Mouse (Mus musculus): ENCODE measurements around the gene Gm10799. TPM values are rescaled to one million over a fixed set of nuclear protein-coding genes. Genes with fewer than 3 reads are reported as not detected.
"Not testable (repeated sequence)": the region's sequence is repeated elsewhere in the genome, so short reads cannot be mapped to it uniquely, and the experiment has no call there.

Gene Gm10799
- polyA plus RNA-seq, 1 experiment from 2014 or later: not detected

- H3K27me3 ChIP-seq (ENCODE audit: control insufficient read depth, insufficient read depth, low read length); H3K4me3 ChIP-seq (ENCODE audit: low read length); H3K9ac ChIP-seq (ENCODE audit: low read depth, low read length); H3K4me1 ChIP-seq (ENCODE audit: control insufficient read depth, insufficient read depth, low read length); ATAC-seq (ENCODE audit: low FRiP score, low TSS enrichment); H3K4me2 ChIP-seq (replicated peaks; ENCODE audit: low read depth, low read length); H3K9me3 ChIP-seq (ENCODE audit: control insufficient read depth, low read length); H3K36me3 ChIP-seq (ENCODE audit: control insufficient read depth, insufficient read depth, low read length); H3K27ac ChIP-seq (ENCODE audit: low read depth, low read length): not testable (repeated sequence)
Measured at GRCm38 (mm10) chr2:104084027-104084426, 15.7 kb upstream of the Gm10799 start.

GRCm38 (mm10) chr2:104082474-104082873, 14.1 kb upstream of the Gm10799 start:
- Histone ChIP-seq H3K4me2 (replicated peaks; ENCODE audit: low read depth, low read length) (no peak overlapping the region), H3K4me3 (ENCODE audit: low read length) (no peak overlapping the region), H3K9ac (ENCODE audit: low read depth, low read length) (no peak overlapping the region), H3K9me3 (ENCODE audit: control insufficient read depth, low read length) (no peaks in the 10 kb centered on the region), H3K4me1 (ENCODE audit: control insufficient read depth, insufficient read depth, low read length) (no peaks in the 10 kb centered on the region), H3K27me3 (ENCODE audit: control insufficient read depth, insufficient read depth, low read length) (no peaks in the 10 kb centered on the region), H3K36me3 (ENCODE audit: control insufficient read depth, insufficient read depth, low read length) (no peaks in the 10 kb centered on the region), H3K27ac (ENCODE audit: low read depth, low read length) (no peak overlapping the region)
- ATAC-seq (ENCODE audit: low FRiP score, low TSS enrichment): no peak

GRCm38 (mm10) chr2:104081436-104082050, 13.2 kb upstream of the Gm10799 start:
- not testable (repeated sequence) for H3K4me3 ChIP-seq (ENCODE audit: low read length); H3K9ac ChIP-seq (ENCODE audit: low read depth, low read length); H3K36me3 ChIP-seq (ENCODE audit: control insufficient read depth, insufficient read depth, low read length); H3K27ac ChIP-seq (ENCODE audit: low read depth, low read length); H3K9me3 ChIP-seq (ENCODE audit: control insufficient read depth, low read length); H3K27me3 ChIP-seq (ENCODE audit: control insufficient read depth, insufficient read depth, low read length); H3K4me2 ChIP-seq (replicated peaks; ENCODE audit: low read depth, low read length); H3K4me1 ChIP-seq (ENCODE audit: control insufficient read depth, insufficient read depth, low read length); ATAC-seq (ENCODE audit: low FRiP score, low TSS enrichment)
- no CpG with 5 or more reads among the region's 1 CpGs for WGBS

- not testable (repeated sequence) for H3K27me3 ChIP-seq (ENCODE audit: control insufficient read depth, insufficient read depth, low read length); H3K27ac ChIP-seq (ENCODE audit: low read depth, low read length); H3K4me3 ChIP-seq (ENCODE audit: low read length); H3K9ac ChIP-seq (ENCODE audit: low read depth, low read length); H3K9me3 ChIP-seq (ENCODE audit: control insufficient read depth, low read length); H3K36me3 ChIP-seq (ENCODE audit: control insufficient read depth, insufficient read depth, low read length); H3K4me2 ChIP-seq (replicated peaks; ENCODE audit: low read depth, low read length); H3K4me1 ChIP-seq (ENCODE audit: control insufficient read depth, insufficient read depth, low read length); ATAC-seq (ENCODE audit: low FRiP score, low TSS enrichment)
- WGBS: 68% methylated on average over 4 of the region's 5 CpGs
Measured at GRCm38 (mm10) chr2:104078285-104078684, 9.9 kb upstream of the Gm10799 start.

GRCm38 (mm10) chr2:104069704-104070185, 1.4 kb upstream of the Gm10799 start, which contains the start of gene Cd59b:
Cd59b (plus strand) TSS chr2:104069849.
- Histone ChIP-seq H3K27me3 (ENCODE audit: control insufficient read depth, insufficient read depth, low read length) (no peaks in the 10 kb centered on the region), H3K9ac (ENCODE audit: low read depth, low read length) (peak within 1 kb of the TSS; percentile 31; the same call in 1 of the 2 replicates), H3K36me3 (ENCODE audit: control insufficient read depth, insufficient read depth, low read length) (no peaks in the 10 kb centered on the region), H3K4me3 (ENCODE audit: low read length) (peak within 1 kb of the TSS; percentile 40), H3K27ac (ENCODE audit: low read depth, low read length) (peak within 1 kb of the TSS; percentile 11; the same call in 1 of the 2 replicates), H3K9me3 (ENCODE audit: control insufficient read depth, low read length) (no peaks in the 10 kb centered on the region), H3K4me1 (ENCODE audit: control insufficient read depth, insufficient read depth, low read length) (no peaks in the 10 kb centered on the region), H3K4me2 (replicated peaks; ENCODE audit: low read depth, low read length) (peak within 1 kb of the TSS; percentile 56)
- 5% methylated on average over 13 of the region's 13 CpGs for WGBS
- peak; percentile 93 for ATAC-seq (ENCODE audit: low FRiP score, low TSS enrichment)

- not testable (repeated sequence) for H3K27me3 ChIP-seq (ENCODE audit: control insufficient read depth, insufficient read depth, low read length); H3K36me3 ChIP-seq (ENCODE audit: control insufficient read depth, insufficient read depth, low read length); H3K4me2 ChIP-seq (replicated peaks; ENCODE audit: low read depth, low read length); H3K4me1 ChIP-seq (ENCODE audit: control insufficient read depth, insufficient read depth, low read length); H3K9me3 ChIP-seq (ENCODE audit: control insufficient read depth, low read length); ATAC-seq (ENCODE audit: low FRiP score, low TSS enrichment); H3K9ac ChIP-seq (ENCODE audit: low read depth, low read length); H3K27ac ChIP-seq (ENCODE audit: low read depth, low read length); H3K4me3 ChIP-seq (ENCODE audit: low read length)
- WGBS: 82% methylated on average over 6 of the region's 6 CpGs
Measured at GRCm38 (mm10) chr2:104065526-104065925, 2.8 kb downstream of the Gm10799 start, which contains the start of gene Gm10912. Gm10912 (plus strand) TSS chr2:104065826.

- Histone ChIP-seq H3K9ac (ENCODE audit: low read depth, low read length) (no peak overlapping the region), H3K4me1 (ENCODE audit: control insufficient read depth, insufficient read depth, low read length) (no peaks in the 10 kb centered on the region), H3K4me2 (replicated peaks; ENCODE audit: low read depth, low read length) (no peak overlapping the region), H3K4me3 (ENCODE audit: low read length) (no peak overlapping the region), H3K9me3 (ENCODE audit: control insufficient read depth, low read length) (no peaks in the 10 kb centered on the region), H3K36me3 (ENCODE audit: control insufficient read depth, insufficient read depth, low read length) (peaks cover 15% of the 10 kb centered on the region; the same call in 1 of the 2 replicates), H3K27me3 (ENCODE audit: control insufficient read depth, insufficient read depth, low read length) (no peaks in the 10 kb centered on the region), H3K27ac (ENCODE audit: low read depth, low read length) (no peak overlapping the region)
- WGBS: 80% methylated on average over 2 of the region's 2 CpGs
- ATAC-seq (ENCODE audit: low FRiP score, low TSS enrichment): no peak
Measured at GRCm38 (mm10) chr2:104064152-104064551, 4.2 kb downstream of the Gm10799 start.

GRCm38 (mm10) chr2:104062665-104063064, 5.7 kb downstream of the Gm10799 start:
- H3K27me3 ChIP-seq (ENCODE audit: control insufficient read depth, insufficient read depth, low read length): no peaks in the 10 kb centered on the region
- no peak overlapping the region for H3K27ac ChIP-seq (ENCODE audit: low read depth, low read length)
- H3K36me3 ChIP-seq (ENCODE audit: control insufficient read depth, insufficient read depth, low read length): peaks cover 15% of the 10 kb centered on the region; the same call in 1 of the 2 replicates
- H3K4me3 ChIP-seq (ENCODE audit: low read length): no peak overlapping the region
- H3K4me1 ChIP-seq (ENCODE audit: control insufficient read depth, insufficient read depth, low read length): no peaks in the 10 kb centered on the region
- H3K9ac ChIP-seq (ENCODE audit: low read depth, low read length): no peak overlapping the region
- no peaks in the 10 kb centered on the region for H3K9me3 ChIP-seq (ENCODE audit: control insufficient read depth, low read length)
- ATAC-seq (ENCODE audit: low FRiP score, low TSS enrichment): no peak
- no peak overlapping the region for H3K4me2 ChIP-seq (replicated peaks; ENCODE audit: low read depth, low read length)

- peaks cover 15% of the 10 kb centered on the region for H3K36me3 ChIP-seq (ENCODE audit: control insufficient read depth, insufficient read depth, low read length)
- 97% methylated on average over 6 of the region's 6 CpGs for WGBS
- H3K4me2 ChIP-seq (replicated peaks; ENCODE audit: low read depth, low read length): no peak overlapping the region
- no peak overlapping the region for H3K27ac ChIP-seq (ENCODE audit: low read depth, low read length)
- H3K27me3 ChIP-seq (ENCODE audit: control insufficient read depth, insufficient read depth, low read length): no peaks in the 10 kb centered on the region
- H3K9ac ChIP-seq (ENCODE audit: low read depth, low read length): no peak overlapping the region
- no peak for ATAC-seq (ENCODE audit: low FRiP score, low TSS enrichment)
- H3K4me3 ChIP-seq (ENCODE audit: low read length): no peak overlapping the region
- H3K4me1 ChIP-seq (ENCODE audit: control insufficient read depth, insufficient read depth, low read length): no peaks in the 10 kb centered on the region
- no peaks in the 10 kb centered on the region for H3K9me3 ChIP-seq (ENCODE audit: control insufficient read depth, low read length)
Measured at GRCm38 (mm10) chr2:104060996-104061395, 7.4 kb downstream of the Gm10799 start.
